Mouse (Mus musculus) gastrocnemius, adult 8-10 months (tissue): ENCODE measurements around the gene Clvs2. TPM values are rescaled to one million over a fixed set of nuclear protein-coding genes. Genes with fewer than 3 reads are reported as not detected.

Source experiments
- DNase-seq, 2 experiments: peaks; one replicate each; pipeline ENCODE4 v3.0.0; 2022; ENCODE audit warnings: low spot score in 2 of 2
- total RNA-seq, 4 experiments: library from RNA; stranded (reverse); gene quantifications; 2 replicates each; pipeline ENCODE4 v1.2.4; 2022

The Clvs2 gene
- total RNA-seq, result under 1 TPM in 1 of 4 experiments, not detected in 3; 0.13 TPM

DNA sequence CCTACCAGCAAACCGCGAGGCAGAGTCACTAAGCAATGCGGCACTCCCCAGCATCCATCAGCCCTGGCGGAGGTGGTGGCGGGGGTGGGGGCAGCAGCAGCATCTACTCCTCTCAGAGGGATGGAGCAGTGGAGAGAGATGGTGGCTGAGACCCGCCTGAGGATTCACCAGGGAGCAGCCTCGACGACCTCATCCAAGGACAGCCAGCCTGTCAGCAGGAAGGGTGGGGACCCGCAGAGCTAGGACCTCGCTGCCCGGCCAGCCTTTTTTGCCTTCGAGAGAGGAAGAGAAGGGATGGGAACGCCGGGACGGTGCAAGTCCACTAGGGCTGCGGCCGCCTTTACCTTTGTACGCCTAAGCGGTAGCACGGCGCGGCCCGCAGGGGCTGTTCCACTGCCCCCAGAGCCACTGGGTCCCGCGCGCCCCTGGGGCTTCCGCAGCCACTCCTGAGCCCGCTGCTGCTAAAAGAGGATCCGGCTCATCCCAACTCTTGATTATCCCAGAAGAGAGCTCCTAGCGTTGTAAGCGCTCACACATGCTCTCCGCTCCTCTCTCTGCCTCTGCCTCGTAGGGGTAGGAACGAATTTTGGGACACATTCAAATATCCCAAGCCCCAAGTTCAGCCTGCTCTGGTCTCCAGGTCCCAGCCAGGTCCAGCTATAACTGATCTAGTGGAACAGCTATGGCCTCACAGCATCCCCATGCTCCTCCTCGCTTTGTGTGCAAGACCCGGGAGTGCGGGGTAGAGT, at the start of gene Clvs2:
TSS of gene Clvs2 (minus strand) at position 639 of the 749 bp plus-strand sequence.
- DNase-seq, result no peak

DNA sequence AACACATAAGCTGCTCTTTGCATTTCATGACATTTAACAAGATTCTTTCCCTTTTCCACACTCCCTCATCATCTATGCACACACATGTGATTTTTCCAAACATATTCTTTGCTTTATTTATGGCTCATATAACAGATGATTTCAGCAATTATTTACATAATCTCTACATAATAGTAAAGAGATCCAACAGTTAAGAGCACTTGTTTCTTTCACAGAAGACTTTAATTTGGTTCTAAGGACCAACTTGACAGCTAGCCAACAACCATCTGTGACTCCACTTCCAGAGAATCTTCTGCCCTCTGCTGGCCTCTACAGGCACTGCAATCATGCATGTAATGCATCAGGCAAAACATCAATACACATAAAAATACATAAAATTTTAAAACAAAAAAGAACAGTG, 28.6 kb upstream of the Clvs2 start:
- DNase-seq, result no peak

- DNase-seq, result no peak
Measured at GRCm38 (mm10) chr10:33623577-33623991, 985 bp downstream of the Clvs2 start.

DNA sequence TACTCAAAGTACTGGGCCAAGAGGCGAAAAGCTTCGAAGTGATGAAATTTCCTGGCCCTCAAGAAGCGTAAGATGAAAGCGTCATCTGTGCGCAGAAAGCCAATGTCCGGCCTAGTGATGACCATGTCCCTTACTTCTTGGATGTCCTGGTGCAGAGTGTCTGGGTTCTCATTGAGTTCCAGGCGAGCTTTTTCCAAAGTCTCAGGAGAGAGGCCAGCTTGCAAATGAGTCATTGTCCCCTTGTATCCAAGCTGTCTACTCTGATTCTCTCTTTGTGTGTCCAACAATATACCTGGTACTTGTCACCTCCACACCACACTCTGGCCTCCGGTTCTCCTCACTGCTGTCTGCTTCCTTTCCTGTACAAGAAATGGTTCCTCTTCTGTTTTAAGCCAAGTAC, 1.9 kb downstream of the Clvs2 start:
- DNase-seq, result no peak

DNA sequence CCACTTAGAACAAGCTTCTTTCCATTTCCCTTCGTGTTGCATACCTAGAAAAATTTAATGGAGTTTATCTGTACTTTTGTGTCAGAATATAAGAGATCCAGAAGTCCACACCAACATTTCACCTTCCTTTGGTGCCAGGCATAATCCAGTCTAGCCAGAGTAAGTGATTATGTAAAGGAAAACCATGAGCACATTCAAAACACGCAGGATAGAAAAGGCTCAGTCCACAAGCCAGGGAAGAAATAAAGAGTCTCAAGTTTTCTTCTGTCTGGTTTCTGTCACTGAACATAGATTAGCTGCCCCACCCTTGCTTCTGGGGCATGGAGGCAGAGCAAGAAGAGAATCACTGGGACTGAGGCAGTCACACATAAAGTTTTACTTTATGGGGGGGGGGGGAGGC, 8.4 kb downstream of the Clvs2 start:
- DNase-seq, result no peak

DNA sequence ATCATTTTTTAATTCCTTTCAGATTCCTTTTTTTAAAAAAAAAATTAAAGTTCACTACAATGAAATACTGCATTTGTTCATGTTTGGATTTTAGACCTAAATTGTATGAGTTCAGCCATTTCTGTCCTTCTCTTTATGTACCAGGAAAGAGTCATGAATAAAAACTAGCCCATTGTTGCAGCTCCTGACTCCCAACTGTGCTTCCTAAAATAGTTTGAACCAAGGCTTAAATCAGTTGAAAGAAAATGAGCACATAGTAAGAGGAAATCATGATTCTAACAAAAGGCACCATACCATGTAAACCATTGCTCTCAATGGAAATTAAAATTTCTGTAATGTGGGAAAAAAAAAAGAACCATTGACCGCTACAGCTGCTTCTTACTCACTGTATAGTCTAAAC, 11.4 kb downstream of the Clvs2 start:
- DNase-seq, result no peak

DNA sequence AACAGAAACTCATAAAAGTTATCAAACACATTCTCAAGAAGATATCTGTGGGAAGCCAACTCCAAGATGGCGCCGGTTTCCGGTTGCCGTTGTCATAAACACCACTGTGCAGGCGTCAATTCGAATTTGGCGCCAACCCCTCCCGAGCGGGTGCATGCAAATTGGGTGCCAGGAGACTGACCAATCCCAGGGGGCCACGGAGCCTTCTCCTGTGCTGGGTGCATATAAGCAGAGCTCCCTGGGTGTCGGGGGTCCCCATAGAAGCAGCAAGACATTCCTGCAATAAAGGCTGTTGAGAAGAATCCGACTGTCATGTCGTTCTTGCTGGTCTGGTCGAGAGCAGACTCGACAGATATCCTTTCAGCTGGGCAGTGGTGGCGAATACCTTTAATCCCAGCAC, 31.8 kb downstream of the Clvs2 start:
- no peak for DNase-seq

GRCm38 (mm10) chr10:33588800-33589199, 35.8 kb downstream of the Clvs2 start:
- no peak for DNase-seq

DNA sequence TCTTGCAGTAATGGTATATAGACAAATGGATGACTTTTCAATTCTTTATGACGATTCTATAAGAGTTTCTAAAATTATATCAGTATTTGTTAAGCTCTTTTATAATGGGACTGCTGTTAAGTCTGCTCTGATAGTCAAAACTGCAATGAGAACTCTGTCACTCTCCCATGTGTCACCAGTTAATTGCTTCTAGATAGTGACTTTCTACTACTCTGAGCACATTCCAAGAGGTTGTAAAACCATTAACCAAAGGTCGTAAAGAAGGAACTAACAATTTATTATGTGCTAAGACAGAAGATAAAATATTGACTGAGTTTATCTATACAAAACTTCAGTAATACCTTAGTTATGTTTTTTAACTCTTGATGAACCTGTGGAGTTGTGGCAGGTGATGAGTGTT, 37.5 kb downstream of the Clvs2 start:
- DNase-seq, result no peak

GRCm38 (mm10) chr10:33558081-33558480, 66.5 kb downstream of the Clvs2 start:
- no peak for DNase-seq

DNA sequence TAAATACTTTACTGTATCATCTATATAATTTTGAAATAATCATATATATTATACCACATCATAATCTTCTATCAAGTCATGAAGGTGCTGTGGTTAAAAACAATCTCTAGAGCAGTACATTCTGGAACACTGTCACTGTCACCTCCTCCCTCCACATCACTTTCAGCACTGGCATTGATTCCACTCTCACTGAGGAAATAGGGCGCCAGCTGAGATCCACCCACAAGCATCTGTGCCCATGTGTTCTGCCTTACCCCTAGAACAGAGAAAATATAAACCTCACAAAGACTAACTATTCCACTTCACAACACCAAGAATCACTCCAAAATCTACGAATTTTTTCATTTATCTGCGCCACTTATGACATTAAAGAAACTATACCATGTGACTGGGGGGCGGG, 84.2 kb downstream of the Clvs2 start:
- no peak for DNase-seq

Other genes starting within 250 kb of the Clvs2 start
- gene Sult3a2, start 161.9 kb upstream of the Clvs2 start, total RNA-seq, result not detected
- not detected for gene Sult3a1, start 233.0 kb upstream of the Clvs2 start, total RNA-seq